Mouse (Mus musculus): ENCODE data around the gene Irgc1. TPM values are rescaled to one million over a fixed set of nuclear protein-coding genes. Genes with fewer than 3 reads are reported as not detected.
A peak's percentile ranks its signal among the peaks of the same experiment; 100 is the strongest.

Irgc1 gene
- polyA plus RNA-seq, 1 experiment from 2014 or later: not detected

DNA sequence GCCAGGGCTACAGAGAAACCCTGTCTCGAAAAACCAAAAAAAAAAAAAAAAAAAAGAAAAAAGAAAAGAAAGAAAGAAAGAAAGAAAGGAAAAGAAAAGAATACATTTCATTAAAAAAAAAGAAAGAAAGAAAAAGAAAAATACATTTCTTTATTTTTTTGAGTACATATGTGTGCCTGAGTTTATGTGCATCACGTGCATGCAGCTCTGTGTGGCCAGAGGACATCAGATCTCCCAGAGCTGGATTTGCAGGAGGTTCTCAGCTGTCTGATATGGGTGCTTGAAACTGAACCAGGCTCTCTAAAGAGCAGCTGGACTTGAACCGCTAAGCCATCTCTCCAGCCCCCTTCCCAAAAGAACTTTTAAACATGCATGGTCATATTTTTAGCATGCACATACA is 58.0 kb downstream of the Irgc1 start:
- Histone ChIP-seq H3K4me3 (ENCODE audit: low read depth, low read length) (no peak overlapping the region), H3K9me3 (replicated peaks; ENCODE audit: control insufficient read depth, low read length) (no peaks in the 10 kb centered on the region), H3K9ac (ENCODE audit: low read length) (no peak overlapping the region), H3K27ac (ENCODE audit: low read depth, low read length) (no peak overlapping the region), H3K27me3 (replicated peaks; ENCODE audit: control insufficient read depth, insufficient read depth, low read length) (no peaks in the 10 kb centered on the region), H3K4me1 (ENCODE audit: control insufficient read depth, insufficient read depth, low read length) (no peaks in the 10 kb centered on the region), H3K36me3 (ENCODE audit: control insufficient read depth, insufficient read depth, low read length) (no peaks in the 10 kb centered on the region), H3K4me2 (ENCODE audit: low read length) (no peak overlapping the region)
- no peak for ATAC-seq
- DNase-seq (ENCODE audit: low spot score): no peak
- WGBS: 85% methylated on average over 3 of the region's 3 CpGs

DNA sequence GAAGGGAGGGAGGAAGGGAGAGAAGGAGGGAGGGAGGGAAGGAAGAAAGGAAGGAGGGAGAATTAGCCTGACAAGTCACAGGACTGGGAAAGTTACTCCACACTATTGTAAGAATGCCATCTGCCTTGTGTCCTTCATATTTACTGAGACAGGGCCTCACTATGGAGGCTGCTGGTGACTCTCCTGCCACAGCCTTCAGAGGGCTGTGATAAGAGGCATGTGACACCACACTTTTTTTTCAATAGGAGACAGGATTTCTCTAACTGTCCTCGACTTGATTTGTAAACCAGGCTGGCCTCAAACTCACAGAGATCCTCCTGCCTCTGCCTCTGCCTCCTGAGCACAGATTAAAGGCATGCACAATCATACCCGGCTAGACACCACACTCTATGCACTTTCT is 60.4 kb downstream of the Irgc1 start:
- Histone ChIP-seq H3K27me3 (replicated peaks; ENCODE audit: control insufficient read depth, insufficient read depth, low read length) (no peaks in the 10 kb centered on the region), H3K4me3 (ENCODE audit: low read depth, low read length) (no peak overlapping the region), H3K9ac (ENCODE audit: low read length) (no peak overlapping the region), H3K9me3 (replicated peaks; ENCODE audit: control insufficient read depth, low read length) (no peaks in the 10 kb centered on the region), H3K4me2 (ENCODE audit: low read length) (no peak overlapping the region), H3K36me3 (ENCODE audit: control insufficient read depth, insufficient read depth, low read length) (no peaks in the 10 kb centered on the region), H3K4me1 (ENCODE audit: control insufficient read depth, insufficient read depth, low read length) (no peaks in the 10 kb centered on the region), H3K27ac (ENCODE audit: low read depth, low read length) (no peak overlapping the region)
- ATAC-seq: no peak
- 66% methylated on average over 2 of the region's 2 CpGs for WGBS
- DNase-seq (ENCODE audit: low spot score): no peak

DNA sequence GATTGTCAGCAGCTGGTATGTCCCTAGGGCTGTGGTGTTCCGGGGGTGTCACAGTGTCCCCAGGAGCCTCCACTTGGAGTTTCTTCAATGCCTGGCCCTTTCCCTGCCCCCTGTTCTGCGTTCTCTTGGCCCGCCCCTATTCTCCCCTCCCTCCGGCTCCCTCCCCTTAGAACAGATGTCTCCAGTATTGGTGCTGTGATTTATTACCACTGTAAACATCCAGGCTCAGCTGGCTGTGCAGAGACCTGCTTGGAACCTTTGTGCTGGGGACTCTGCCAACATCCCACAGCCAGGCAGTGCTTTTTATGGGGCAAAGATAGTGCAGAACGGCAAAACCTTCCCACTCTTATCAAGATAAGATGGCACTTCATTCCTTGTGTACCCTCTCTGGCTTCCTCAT is 61.0 kb downstream of the Irgc1 start:
- Histone ChIP-seq H3K4me2 (ENCODE audit: low read length) (no peak overlapping the region), H3K9me3 (replicated peaks; ENCODE audit: control insufficient read depth, low read length) (no peaks in the 10 kb centered on the region), H3K4me3 (ENCODE audit: low read depth, low read length) (no peak overlapping the region), H3K9ac (ENCODE audit: low read length) (no peak overlapping the region), H3K36me3 (ENCODE audit: control insufficient read depth, insufficient read depth, low read length) (no peaks in the 10 kb centered on the region), H3K4me1 (ENCODE audit: control insufficient read depth, insufficient read depth, low read length) (no peaks in the 10 kb centered on the region), H3K27me3 (replicated peaks; ENCODE audit: control insufficient read depth, insufficient read depth, low read length) (no peaks in the 10 kb centered on the region), H3K27ac (ENCODE audit: low read depth, low read length) (no peak overlapping the region)
- DNase-seq (ENCODE audit: low spot score) (peak; percentile 10), ATAC-seq (no peak)
- 54% methylated on average over 5 of the region's 5 CpGs for WGBS

DNA sequence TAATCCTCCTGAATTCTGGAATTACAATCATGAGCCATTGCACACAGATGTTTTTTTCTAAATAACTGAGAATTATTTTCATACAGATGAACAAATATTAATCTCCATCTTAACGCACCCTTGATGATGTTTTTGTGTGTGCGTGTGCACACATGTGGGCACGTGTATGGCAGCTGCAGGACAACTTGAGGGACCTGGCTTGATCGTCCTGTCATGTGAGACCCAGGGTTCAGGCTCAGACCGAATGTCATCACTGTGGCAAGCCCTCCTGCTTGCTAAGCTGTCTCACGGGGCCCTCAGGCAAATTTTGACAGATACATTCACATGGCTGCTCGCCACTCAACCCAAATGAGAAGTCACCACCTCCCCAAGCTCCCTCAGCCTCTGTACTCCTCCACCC is 61.6 kb downstream of the Irgc1 start:
- 67% methylated on average over 7 of the region's 7 CpGs for WGBS
- ATAC-seq: no peak

DNA sequence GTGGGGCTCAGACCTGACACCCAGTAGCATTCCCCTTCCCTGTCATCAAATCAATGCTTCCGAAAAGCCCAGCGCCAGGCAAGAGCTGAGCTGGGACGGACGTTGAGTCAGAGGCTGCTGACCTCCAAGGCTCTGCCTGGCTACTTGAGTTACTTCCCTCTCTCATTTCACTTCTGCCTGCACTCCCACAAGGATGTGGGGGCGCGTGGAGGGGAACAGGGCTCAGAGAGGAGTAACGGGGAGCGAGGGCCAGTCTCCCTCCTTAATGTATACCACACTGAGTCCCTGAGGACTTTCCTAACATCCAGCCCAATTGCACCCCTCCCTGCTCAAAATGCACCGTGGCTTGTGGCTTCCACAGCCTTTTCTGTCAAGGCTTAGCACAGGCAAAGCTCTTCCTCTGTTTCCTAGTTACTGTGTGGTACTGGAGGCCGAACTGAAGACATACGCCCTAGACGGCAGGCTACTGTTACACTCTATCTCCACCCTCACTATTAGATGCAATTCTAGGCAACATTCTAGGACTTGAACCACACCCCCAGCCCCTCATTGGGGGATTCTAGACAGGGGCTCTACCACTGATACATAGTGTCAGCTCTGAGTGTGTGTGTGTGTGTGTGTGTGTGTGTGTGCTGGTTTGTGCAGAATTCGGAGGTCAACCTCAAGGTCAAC is 62.4 kb downstream of the Irgc1 start:
- Histone ChIP-seq H3K9ac (ENCODE audit: low read length) (no peak overlapping the region), H3K27ac (ENCODE audit: low read depth, low read length) (no peak overlapping the region), H3K27me3 (replicated peaks; ENCODE audit: control insufficient read depth, insufficient read depth, low read length) (no peaks in the 10 kb centered on the region), H3K4me3 (ENCODE audit: low read depth, low read length) (no peak overlapping the region), H3K4me2 (ENCODE audit: low read length) (no peak overlapping the region), H3K4me1 (ENCODE audit: control insufficient read depth, insufficient read depth, low read length) (no peaks in the 10 kb centered on the region), H3K9me3 (replicated peaks; ENCODE audit: control insufficient read depth, low read length) (no peaks in the 10 kb centered on the region), H3K36me3 (ENCODE audit: control insufficient read depth, insufficient read depth, low read length) (no peaks in the 10 kb centered on the region)
- ATAC-seq (no peak), DNase-seq (ENCODE audit: low spot score) (no peak)
- WGBS: 74% methylated on average over 13 of the region's 13 CpGs

More for the DNA sequence above, 61.6 kb downstream of the Irgc1 start:
- Histone ChIP-seq H3K4me3 (ENCODE audit: low read depth, low read length) (no peak overlapping the region), H3K9me3 (replicated peaks; ENCODE audit: control insufficient read depth, low read length) (no peaks in the 10 kb centered on the region), H3K4me1 (ENCODE audit: control insufficient read depth, insufficient read depth, low read length) (no peaks in the 10 kb centered on the region), H3K27ac (ENCODE audit: low read depth, low read length) (no peak overlapping the region), H3K27me3 (replicated peaks; ENCODE audit: control insufficient read depth, insufficient read depth, low read length) (no peaks in the 10 kb centered on the region), H3K36me3 (ENCODE audit: control insufficient read depth, insufficient read depth, low read length) (no peaks in the 10 kb centered on the region), H3K9ac (ENCODE audit: low read length) (no peak overlapping the region), H3K4me2 (ENCODE audit: low read length) (no peak overlapping the region)
- DNase-seq (ENCODE audit: low spot score): no peak

DNA sequence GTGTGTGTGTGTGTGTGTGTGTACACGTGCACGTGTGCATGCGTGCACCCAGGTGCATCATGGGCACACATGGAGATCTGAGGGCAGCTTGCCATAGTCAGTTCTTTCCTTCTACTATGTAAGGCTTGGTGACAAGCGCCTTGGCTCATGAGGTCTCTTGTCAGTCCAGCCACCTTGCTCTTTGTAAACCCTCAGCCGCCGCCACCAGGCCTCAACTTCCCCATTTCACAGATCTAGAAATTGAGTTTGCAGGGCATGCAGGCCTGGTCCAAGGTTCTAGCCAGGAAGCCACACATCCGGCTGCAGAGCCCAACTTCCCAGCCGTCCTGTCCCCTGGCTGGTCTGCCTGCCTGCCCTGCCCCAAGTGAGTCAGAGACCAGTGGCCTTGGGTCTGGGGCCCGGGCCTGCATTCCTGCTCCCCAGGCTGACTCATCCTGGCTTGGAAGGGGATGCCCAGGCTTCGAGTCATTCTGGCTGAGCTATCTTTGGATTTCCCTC is 65.0 kb downstream of the Irgc1 start:
- H3K36me3 ChIP-seq (ENCODE audit: control insufficient read depth, insufficient read depth, low read length): no peaks in the 10 kb centered on the region
- H3K4me2 ChIP-seq (ENCODE audit: low read length): no peak overlapping the region
- no peak overlapping the region for H3K4me3 ChIP-seq (ENCODE audit: low read depth, low read length)
- H3K4me1 ChIP-seq (ENCODE audit: control insufficient read depth, insufficient read depth, low read length): no peaks in the 10 kb centered on the region
- ATAC-seq (no peak), DNase-seq (ENCODE audit: low spot score) (no peak)
- no peaks in the 10 kb centered on the region for H3K9me3 ChIP-seq (replicated peaks; ENCODE audit: control insufficient read depth, low read length)
- 88% methylated on average over 10 of the region's 10 CpGs for WGBS
- no peaks in the 10 kb centered on the region for H3K27me3 ChIP-seq (replicated peaks; ENCODE audit: control insufficient read depth, insufficient read depth, low read length)
- no peak overlapping the region for H3K27ac ChIP-seq (ENCODE audit: low read depth, low read length)
- H3K9ac ChIP-seq (ENCODE audit: low read length): no peak overlapping the region

DNA sequence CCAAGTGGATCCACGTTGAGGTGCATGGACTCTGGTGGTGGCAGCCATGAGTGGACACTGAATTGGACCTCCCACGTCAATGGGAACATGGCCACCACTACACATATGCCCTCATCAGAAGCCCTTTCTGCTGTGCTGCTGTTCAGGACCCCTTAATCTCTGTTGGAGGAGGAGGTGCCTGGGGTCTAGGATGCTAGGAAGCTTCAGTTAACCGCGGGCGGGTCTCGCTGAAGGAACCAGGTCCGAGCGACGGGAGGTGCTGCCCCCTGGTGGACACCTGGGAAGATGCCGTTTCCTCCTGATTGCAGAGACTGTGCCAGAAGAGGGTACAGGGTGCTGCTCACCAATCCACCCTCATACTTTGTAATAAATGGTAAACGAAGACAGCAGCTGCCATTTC is 67.3 kb downstream of the Irgc1 start:
- 7% methylated on average over 11 of the region's 11 CpGs for WGBS
- ATAC-seq (peak; percentile 60; the same call in 1 of the 2 replicates), DNase-seq (ENCODE audit: low spot score) (peak; percentile 76)
- Histone ChIP-seq H3K36me3 (ENCODE audit: control insufficient read depth, insufficient read depth, low read length) (no peaks in the 10 kb centered on the region), H3K27me3 (replicated peaks; ENCODE audit: control insufficient read depth, insufficient read depth, low read length) (no peaks in the 10 kb centered on the region), H3K4me2 (ENCODE audit: low read length) (peak overlapping the region; percentile 23; the same call in 1 of the 2 replicates), H3K4me1 (ENCODE audit: control insufficient read depth, insufficient read depth, low read length) (no peaks in the 10 kb centered on the region), H3K27ac (ENCODE audit: low read depth, low read length) (no peak overlapping the region), H3K9me3 (replicated peaks; ENCODE audit: control insufficient read depth, low read length) (no peaks in the 10 kb centered on the region), H3K9ac (ENCODE audit: low read length) (no peak overlapping the region; the same call in 1 of the 2 replicates), H3K4me3 (ENCODE audit: low read depth, low read length) (no peak overlapping the region)

DNA sequence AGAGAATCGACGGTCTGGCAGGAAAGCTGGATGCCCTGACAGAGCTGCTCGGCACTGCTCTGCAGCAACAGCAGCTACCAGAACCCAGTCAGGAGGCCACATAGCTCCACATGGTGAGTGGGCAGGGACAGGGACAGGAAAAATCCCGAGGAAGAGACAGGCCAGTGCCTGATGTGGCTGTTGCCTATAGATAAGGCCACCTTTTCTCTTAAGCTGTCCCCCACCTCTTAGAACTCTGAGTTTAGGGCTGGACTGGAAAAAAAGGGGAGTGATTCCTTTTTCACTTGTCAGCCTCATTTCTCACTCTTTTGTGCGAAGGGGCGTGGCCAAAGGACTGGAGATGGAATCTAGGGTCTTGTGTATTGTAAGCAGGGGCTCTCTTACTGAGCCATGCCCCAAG is 68.0 kb downstream of the Irgc1 start:
- Histone ChIP-seq H3K36me3 (ENCODE audit: control insufficient read depth, insufficient read depth, low read length) (no peaks in the 10 kb centered on the region), H3K9ac (ENCODE audit: low read length) (no peak overlapping the region), H3K9me3 (replicated peaks; ENCODE audit: control insufficient read depth, low read length) (no peaks in the 10 kb centered on the region), H3K4me2 (ENCODE audit: low read length) (no peak overlapping the region), H3K4me3 (ENCODE audit: low read depth, low read length) (no peak overlapping the region), H3K27ac (ENCODE audit: low read depth, low read length) (no peak overlapping the region), H3K27me3 (replicated peaks; ENCODE audit: control insufficient read depth, insufficient read depth, low read length) (no peaks in the 10 kb centered on the region), H3K4me1 (ENCODE audit: control insufficient read depth, insufficient read depth, low read length) (no peaks in the 10 kb centered on the region)
- DNase-seq (ENCODE audit: low spot score): no peak
- 68% methylated on average over 6 of the region's 6 CpGs for WGBS
- no peak for ATAC-seq

DNA sequence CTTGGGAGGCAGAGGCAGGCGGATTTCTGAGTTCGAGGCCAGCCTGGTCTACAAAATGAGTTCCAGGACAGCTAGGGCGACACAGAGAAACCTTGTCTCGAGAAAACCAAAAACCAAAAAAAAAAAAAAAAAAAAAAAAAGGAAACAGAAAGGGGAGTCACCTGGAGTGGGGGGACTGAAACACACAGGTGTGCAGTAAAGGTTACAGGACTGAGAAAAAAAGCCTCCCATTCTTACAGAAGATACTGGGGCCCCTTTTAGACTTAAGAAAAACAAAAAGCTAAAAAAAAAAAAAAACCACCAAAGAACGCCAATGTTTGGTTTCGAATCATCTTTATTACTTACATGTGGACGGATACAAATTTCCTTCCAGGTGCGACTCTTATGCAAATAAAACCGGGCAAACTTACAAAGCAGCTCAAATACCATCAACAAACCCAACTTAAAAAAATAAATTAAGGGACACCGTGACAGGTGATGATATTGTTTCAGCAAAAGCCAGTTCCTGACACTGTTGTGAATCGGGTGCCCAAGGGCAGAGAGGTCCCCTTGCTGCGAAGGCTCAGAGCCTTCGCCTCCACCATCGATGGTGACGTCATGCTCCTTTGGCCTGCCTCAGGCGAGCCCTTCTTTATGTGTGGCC is 69.2 kb downstream of the Irgc1 start:
- ATAC-seq (no peak), DNase-seq (ENCODE audit: low spot score) (no peak)
- no peak overlapping the region for H3K4me2 ChIP-seq (ENCODE audit: low read length)
- no peak overlapping the region for H3K27ac ChIP-seq (ENCODE audit: low read depth, low read length)
- no peaks in the 10 kb centered on the region for H3K27me3 ChIP-seq (replicated peaks; ENCODE audit: control insufficient read depth, insufficient read depth, low read length)
- no peak overlapping the region for H3K4me3 ChIP-seq (ENCODE audit: low read depth, low read length)
- no peak overlapping the region for H3K9ac ChIP-seq (ENCODE audit: low read length)
- no peaks in the 10 kb centered on the region for H3K9me3 ChIP-seq (replicated peaks; ENCODE audit: control insufficient read depth, low read length)
- H3K4me1 ChIP-seq (ENCODE audit: control insufficient read depth, insufficient read depth, low read length): no peaks in the 10 kb centered on the region
- H3K36me3 ChIP-seq (ENCODE audit: control insufficient read depth, insufficient read depth, low read length): no peaks in the 10 kb centered on the region
- WGBS: 79% methylated on average over 16 of the region's 16 CpGs
